Mouse (Mus musculus) midbrain, embryonic 13.5 days (tissue): Measurements from ENCODE around the gene Ddit4l. TPM values are rescaled to one million over a fixed set of nuclear protein-coding genes. Genes with fewer than 3 reads are reported as not detected.
A peak's percentile ranks its signal among the peaks of the same experiment; 100 is the strongest.
"Not testable (repeated sequence)": the region's sequence is repeated elsewhere in the genome, so short reads cannot be mapped to it uniquely, and the experiment has no call there.

Source experiments
- ATAC-seq: fragments of 200-750 bp; cut with Nextera tagmentation; 2 replicates; pipeline ENCODE4 v1.8.0; 2017; ENCODE audit warnings: mild to moderate bottlenecking, moderate TSS enrichment, moderate library complexity
- H3K27ac ChIP-seq: fragments of 300-500 bp; sonication (generic); 2 replicates; pipeline ENCODE4 v1.5.1; 2015; ENCODE audit warnings: inconsistent platforms, mild to moderate bottlenecking, moderate library complexity
- H3K27me3 ChIP-seq: fragments of 300-500 bp; sonication (generic); 2 replicates; pipeline ENCODE4 v1.6.1; 2015; ENCODE audit warnings: mild to moderate bottlenecking, inconsistent platforms
- H3K36me3 ChIP-seq: fragments of 300-500 bp; sonication (generic); 2 replicates; pipeline ENCODE4 v1.6.1; 2015; ENCODE audit warnings: mild to moderate bottlenecking, inconsistent platforms
- H3K4me1 ChIP-seq: fragments of 300-500 bp; sonication (generic); replicated peaks from 2 replicates; pipeline ENCODE4 v1.6.1; 2015; ENCODE audit warnings: inconsistent platforms
- H3K4me2 ChIP-seq: fragments of 300-500 bp; sonication (generic); replicated peaks from 2 replicates; pipeline ENCODE4 v1.6.1; 2015; ENCODE audit warnings: moderate library complexity, mild to moderate bottlenecking, inconsistent platforms
- H3K4me3 ChIP-seq: fragments of 300-500 bp; sonication (generic); replicated peaks from 2 replicates; pipeline ENCODE4 v1.5.1; 2015; ENCODE audit warnings: mild to moderate bottlenecking, inconsistent platforms
- H3K9ac ChIP-seq: fragments of 300-500 bp; sonication (generic); replicated peaks from 2 replicates; pipeline ENCODE4 v1.6.1; 2015; ENCODE audit warnings: mild to moderate bottlenecking, inconsistent platforms
- H3K9me3 ChIP-seq: fragments of 300-500 bp; sonication (generic); 2 replicates; pipeline ENCODE4 v1.6.1; 2016; ENCODE audit warnings: mild to moderate bottlenecking, inconsistent platforms
- WGBS: fragments of 180-500 bp; shearing (Covaris S2); methylation state at CpG from one replicate; pipeline ENCODE4 v1.1.7; 2015; 5-methylcytosine and 5-hydroxymethylcytosine counted together
- polyA plus RNA-seq: library from polyadenylated mRNA; unstranded; fragments of >200 nt; fragmentation: Nextera tagmentation; extraction: Ambion mirVana; gene quantifications from 2 replicates; pipeline ENCODE4 v1.2.1, GENCODE M21; 2015

Gene Ddit4l
- 8.3 and 8.6 TPM in 2 replicates for polyA plus RNA-seq

GRCm38 (mm10) chr3:137621312-137621711 lies at the start of gene Ddit4l:
Gene Ddit4l (plus strand): TSS chr3:137621612.
- H3K9me3 ChIP-seq, H3K27ac ChIP-seq, H3K9ac ChIP-seq, ATAC-seq, H3K4me3 ChIP-seq, H3K36me3 ChIP-seq, H3K4me2 ChIP-seq: not testable (repeated sequence)
- peaks cover 19% of the 10 kb centered on the region for H3K27me3 ChIP-seq
- H3K4me1 ChIP-seq: peaks cover 26% of the 10 kb centered on the region
- 95% methylated on average over 3 of the region's 3 CpGs for WGBS

- Histone ChIP-seq H3K36me3 (no peaks in the 10 kb centered on the region), H3K27ac (no peak overlapping the region), H3K27me3 (no peaks in the 10 kb centered on the region), H3K9me3 (no peaks in the 10 kb centered on the region), H3K4me2 (no peak overlapping the region), H3K9ac (no peak overlapping the region), H3K4me3 (no peak overlapping the region), H3K4me1 (no peaks in the 10 kb centered on the region)
- no peak for ATAC-seq
- 78% methylated on average over 4 of the region's 4 CpGs for WGBS
These were observed 45.3 kb upstream of the Ddit4l start for GRCm38 (mm10) chr3:137576146-137576545.

- H3K4me3 ChIP-seq: no peak overlapping the region
- H3K27me3 ChIP-seq: no peaks in the 10 kb centered on the region
- no peak overlapping the region for H3K27ac ChIP-seq
- no peak overlapping the region for H3K9ac ChIP-seq
- no peak for ATAC-seq
- H3K36me3 ChIP-seq: no peaks in the 10 kb centered on the region
- 88% methylated on average over 5 of the region's 5 CpGs for WGBS
- H3K4me2 ChIP-seq: no peak overlapping the region
- no peaks in the 10 kb centered on the region for H3K9me3 ChIP-seq
- H3K4me1 ChIP-seq: no peaks in the 10 kb centered on the region
These were observed 34.9 kb upstream of the Ddit4l start for GRCm38 (mm10) chr3:137586376-137586969.

GRCm38 (mm10) chr3:137589811-137590210 lies 31.6 kb upstream of the Ddit4l start:
- no peak overlapping the region for H3K9ac ChIP-seq
- WGBS: 68% methylated on average over 4 of the region's 4 CpGs
- no peaks in the 10 kb centered on the region for H3K9me3 ChIP-seq
- H3K4me1 ChIP-seq: peaks cover 10% of the 10 kb centered on the region; the same call in 1 of the 2 replicates
- H3K36me3 ChIP-seq: no peaks in the 10 kb centered on the region
- H3K27me3 ChIP-seq: no peaks in the 10 kb centered on the region
- no peak for ATAC-seq
- no peak overlapping the region for H3K4me3 ChIP-seq
- H3K27ac ChIP-seq: no peak overlapping the region
- H3K4me2 ChIP-seq: no peak overlapping the region

GRCm38 (mm10) chr3:137594332-137594905 lies 27.0 kb upstream of the Ddit4l start:
- Histone ChIP-seq H3K9me3 (no peaks in the 10 kb centered on the region; the same call in 1 of the 2 replicates), H3K9ac (no peak overlapping the region), H3K4me3 (no peak overlapping the region), H3K4me2 (no peak overlapping the region), H3K36me3 (no peaks in the 10 kb centered on the region), H3K27me3 (no peaks in the 10 kb centered on the region), H3K4me1 (peaks cover 10% of the 10 kb centered on the region; the same call in 1 of the 2 replicates), H3K27ac (peak overlapping the region; percentile 4; the same call in 1 of the 2 replicates)
- no peak for ATAC-seq
- WGBS: 26% methylated on average over 4 of the region's 4 CpGs

GRCm38 (mm10) chr3:137608918-137609435 lies 12.4 kb upstream of the Ddit4l start:
- WGBS: 84% methylated on average over 1 of the region's 1 CpGs
- no peak overlapping the region for H3K4me3 ChIP-seq

GRCm38 (mm10) chr3:137610457-137611109 lies 10.8 kb upstream of the Ddit4l start:
- WGBS: 95% methylated on average over 6 of the region's 6 CpGs
- Histone ChIP-seq H3K27ac (no peak overlapping the region), H3K4me2 (no peak overlapping the region), H3K4me3 (no peak overlapping the region), H3K9ac (no peak overlapping the region), H3K4me1 (no peaks in the 10 kb centered on the region), H3K36me3 (no peaks in the 10 kb centered on the region), H3K9me3 (no peaks in the 10 kb centered on the region), H3K27me3 (no peaks in the 10 kb centered on the region)
- ATAC-seq: no peak

More at GRCm38 (mm10) chr3:137608918-137609435, 12.4 kb upstream of the Ddit4l start:
- Histone ChIP-seq H3K27me3 (no peaks in the 10 kb centered on the region), H3K27ac (no peak overlapping the region), H3K36me3 (no peaks in the 10 kb centered on the region), H3K9me3 (no peaks in the 10 kb centered on the region), H3K4me1 (no peaks in the 10 kb centered on the region), H3K4me2 (no peak overlapping the region), H3K9ac (no peak overlapping the region)
- no peak for ATAC-seq

GRCm38 (mm10) chr3:137611110-137611857 lies 10.1 kb upstream of the Ddit4l start:
- H3K4me3 ChIP-seq: no peak overlapping the region
- H3K36me3 ChIP-seq: no peaks in the 10 kb centered on the region
- H3K27me3 ChIP-seq: no peaks in the 10 kb centered on the region
- H3K9me3 ChIP-seq: no peaks in the 10 kb centered on the region
- no peak overlapping the region for H3K27ac ChIP-seq
- WGBS: 76% methylated on average over 4 of the region's 4 CpGs
- H3K4me1 ChIP-seq: no peaks in the 10 kb centered on the region
- H3K9ac ChIP-seq: no peak overlapping the region
- no peak for ATAC-seq
- H3K4me2 ChIP-seq: no peak overlapping the region

- Histone ChIP-seq H3K9me3 (no peaks in the 10 kb centered on the region), H3K36me3 (no peaks in the 10 kb centered on the region), H3K27ac (no peak overlapping the region), H3K4me1 (no peaks in the 10 kb centered on the region), H3K27me3 (no peaks in the 10 kb centered on the region), H3K4me2 (no peak overlapping the region), H3K4me3 (no peak overlapping the region), H3K9ac (no peak overlapping the region)
- 79% methylated on average over 2 of the region's 2 CpGs for WGBS
- ATAC-seq: no peak
These were observed 9.4 kb upstream of the Ddit4l start for GRCm38 (mm10) chr3:137611981-137612380.

GRCm38 (mm10) chr3:137620540-137620939 lies 872 bp upstream of the Ddit4l start:
- no peak overlapping the region for H3K27ac ChIP-seq
- ATAC-seq: no peak
- no peaks in the 10 kb centered on the region for H3K9me3 ChIP-seq
- no peak overlapping the region for H3K4me2 ChIP-seq
- H3K36me3 ChIP-seq: no peaks in the 10 kb centered on the region
- peaks cover 26% of the 10 kb centered on the region for H3K4me1 ChIP-seq
- peaks cover 19% of the 10 kb centered on the region for H3K27me3 ChIP-seq
- no peak overlapping the region for H3K9ac ChIP-seq
- H3K4me3 ChIP-seq: no peak overlapping the region
- WGBS: 86% methylated on average over 5 of the region's 5 CpGs

GRCm38 (mm10) chr3:137622091-137622490 lies 679 bp downstream of the Ddit4l start:
- Histone ChIP-seq H3K9me3 (no peaks in the 10 kb centered on the region), H3K4me1 (peaks cover 26% of the 10 kb centered on the region), H3K4me2 (no peak overlapping the region), H3K36me3 (no peaks in the 10 kb centered on the region), H3K4me3 (no peak overlapping the region), H3K9ac (no peak overlapping the region), H3K27me3 (peaks cover 19% of the 10 kb centered on the region), H3K27ac (no peak overlapping the region)
- WGBS: 9% methylated on average over 6 of the region's 6 CpGs
- peak; percentile 57 for ATAC-seq
